Mouse (Mus musculus) fat pad, adult 2 months (tissue): Measurements from ENCODE around the gene Plekhg3.

Experiments
- DNase-seq: peaks from one replicate; pipeline ENCODE4 v3.0.0-alpha.2; 2011; ENCODE audit warnings: low read depth, low spot score; ENCODE audit errors: extremely low read depth

Plekhg3 gene

DNA sequence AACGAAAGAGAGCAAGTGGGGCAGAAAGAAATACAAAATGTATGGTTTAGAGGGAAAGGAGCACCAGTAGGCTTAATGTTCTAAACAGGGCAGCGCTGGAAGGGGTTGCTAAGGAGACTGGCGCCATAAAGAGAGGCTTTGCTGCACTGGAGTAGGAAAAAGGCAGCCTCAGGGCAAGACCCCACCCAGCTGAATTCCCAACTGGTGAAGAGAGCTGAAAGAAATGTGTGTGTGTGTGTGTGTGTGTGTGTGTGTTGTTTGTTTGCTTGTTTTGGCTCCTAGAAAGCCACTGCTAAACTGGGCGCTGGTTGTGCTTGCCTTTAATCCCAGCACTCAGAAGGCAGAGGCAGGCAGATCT is 84.9 kb downstream of the Plekhg3 start:
- DNase-seq: no peak

DNA sequence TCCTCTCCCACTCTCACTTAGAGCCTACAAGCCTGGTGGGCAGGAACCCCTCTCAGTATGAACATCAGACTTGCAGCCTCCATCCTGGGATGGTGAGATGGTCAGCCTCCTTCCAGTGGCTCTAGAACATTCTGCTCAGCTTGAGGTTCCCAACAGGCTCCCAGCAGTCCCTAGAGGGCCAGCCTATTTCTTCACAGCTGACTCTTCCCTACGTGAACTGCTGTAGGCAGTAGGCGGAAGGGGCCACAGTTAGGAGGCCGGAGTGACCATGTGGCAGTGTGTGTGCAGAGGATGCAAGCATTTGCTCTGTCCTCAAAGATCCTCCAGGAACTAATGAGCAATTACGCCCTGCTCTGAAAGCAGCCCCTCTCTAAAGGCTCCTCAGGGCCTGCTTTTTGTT is 87.5 kb downstream of the Plekhg3 start:
- DNase-seq: no peak

DNA sequence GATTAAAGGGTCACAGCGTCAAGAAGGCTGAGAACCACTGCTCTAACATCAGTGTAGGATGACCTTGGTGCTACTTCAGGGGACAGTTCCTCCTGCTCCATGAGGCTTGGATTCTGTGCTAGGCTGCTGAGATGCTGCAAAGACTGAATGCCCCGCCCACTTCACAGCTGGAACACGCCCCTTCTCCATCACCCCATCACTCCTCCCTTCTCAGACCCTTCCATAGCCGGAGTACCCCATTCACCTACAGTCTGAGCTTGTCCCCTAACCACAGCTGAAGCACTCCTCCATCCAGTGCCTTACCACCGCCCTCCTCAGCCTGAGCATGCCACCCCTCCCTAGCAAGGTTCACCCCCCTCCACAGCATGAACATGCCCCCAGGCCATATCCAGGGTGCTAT is 89.2 kb downstream of the Plekhg3 start:
- no peak for DNase-seq

DNA sequence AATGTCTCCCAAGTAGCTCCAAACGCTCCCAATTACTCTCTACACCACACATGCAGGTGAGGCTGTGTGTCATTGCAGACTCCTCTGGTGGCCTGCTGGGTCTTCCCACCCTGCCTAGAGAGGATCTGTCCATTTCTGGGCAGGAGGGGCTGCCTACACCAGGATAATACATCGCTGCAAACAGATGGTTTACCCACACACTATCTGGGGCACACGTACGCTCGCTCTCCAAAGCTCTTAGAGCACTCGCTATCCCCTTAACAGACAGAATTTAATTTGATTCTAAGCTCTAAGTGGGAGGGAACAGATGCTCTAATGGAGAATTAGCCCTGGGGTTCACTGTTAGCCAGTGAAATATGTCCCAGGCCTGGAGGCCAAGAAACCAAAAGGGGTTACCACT is 92.7 kb downstream of the Plekhg3 start:
- no peak for DNase-seq
